Mouse (Mus musculus): Measurements from ENCODE around the gene Chuk.
A peak's percentile ranks its signal among the peaks of the same experiment; 100 is the strongest.
"Not testable (repeated sequence)": the region's sequence is repeated elsewhere in the genome, so short reads cannot be mapped to it uniquely, and the experiment has no call there.

The Chuk gene

DNA sequence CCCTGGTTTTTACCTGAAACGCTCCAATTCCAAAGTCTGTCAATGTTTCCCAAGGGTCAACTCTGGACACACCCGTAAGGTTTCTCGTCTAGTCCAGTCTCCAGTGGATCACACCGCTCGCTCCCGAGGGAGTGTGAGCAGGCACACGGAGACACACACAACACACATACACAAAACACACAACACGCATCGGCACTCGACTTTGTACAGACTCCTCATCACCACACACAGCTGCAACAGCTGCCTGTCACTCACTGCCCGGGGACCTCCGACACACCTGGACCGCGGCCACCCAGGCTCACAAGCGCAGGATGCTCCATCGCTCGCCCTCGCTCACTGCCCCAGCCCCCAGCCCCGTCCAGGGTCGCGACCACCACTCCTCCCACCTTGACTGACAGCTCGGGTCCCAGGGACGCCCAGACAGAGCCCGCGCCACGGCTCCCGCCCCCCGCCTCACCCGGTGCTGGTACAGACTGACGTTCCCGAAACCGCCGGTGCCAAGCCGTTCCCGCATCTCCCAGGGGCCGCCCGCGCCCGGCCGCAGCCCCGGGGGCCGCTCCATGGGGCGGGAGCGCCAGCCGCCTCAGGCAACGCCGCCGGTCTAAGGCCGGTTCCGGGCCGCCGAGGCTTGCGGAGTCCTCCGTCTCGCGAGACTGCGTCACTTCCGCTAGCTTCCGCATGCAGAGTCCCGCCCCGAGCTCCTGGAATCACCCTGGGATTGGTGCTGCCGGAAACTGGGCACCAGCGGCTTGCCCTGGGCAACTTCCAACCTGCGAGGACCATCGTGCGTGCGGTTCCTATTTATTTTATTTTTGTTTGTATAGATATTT is at the start of gene Chuk:
TSS of gene Chuk (minus strand) at position 650 of the 830 bp plus-strand sequence.
- DNase-seq (ENCODE audit: low spot score) = peak; percentile 98

DNA sequence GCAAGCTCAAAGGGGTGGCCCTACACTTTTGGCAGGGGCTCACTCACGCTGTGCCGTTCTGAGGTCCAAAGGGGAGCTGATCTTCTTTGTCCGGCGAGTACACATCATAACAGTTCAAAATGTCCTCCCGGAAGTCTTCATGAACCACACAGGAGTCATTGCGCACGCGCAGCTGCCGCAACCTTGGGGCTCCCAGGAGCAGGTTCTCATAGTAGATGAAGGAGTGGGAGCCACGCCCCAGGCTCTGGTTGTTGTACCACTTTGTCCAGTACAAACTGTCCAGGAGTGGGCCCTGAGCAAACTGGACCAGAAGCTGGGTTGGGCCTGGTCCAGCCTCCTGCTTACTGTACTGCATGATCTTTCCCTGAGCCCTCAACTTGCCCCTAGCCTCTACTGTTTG is 49.7 kb upstream of the Chuk start:
- DNase-seq (ENCODE audit: low spot score) = no peak

DNA sequence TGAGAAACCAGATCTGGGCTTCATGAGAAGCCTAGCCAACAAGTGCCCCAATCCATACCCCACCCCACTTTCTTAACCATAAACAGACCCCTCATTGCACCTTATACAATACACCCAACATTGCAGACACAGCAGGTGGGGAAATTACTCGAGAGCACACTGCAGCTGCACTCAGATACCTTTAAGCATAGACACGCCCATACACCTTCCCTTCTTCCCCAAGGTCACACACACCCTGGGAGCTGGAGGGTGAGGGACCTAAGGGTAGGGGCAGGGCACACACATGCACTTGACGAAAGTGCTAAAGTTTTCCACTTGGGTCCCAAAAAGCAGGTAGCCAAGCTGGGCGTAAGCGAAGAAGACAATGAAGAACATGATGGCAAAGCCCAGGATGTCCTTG is 46.5 kb upstream of the Chuk start:
- no peak for DNase-seq (ENCODE audit: low spot score)

DNA sequence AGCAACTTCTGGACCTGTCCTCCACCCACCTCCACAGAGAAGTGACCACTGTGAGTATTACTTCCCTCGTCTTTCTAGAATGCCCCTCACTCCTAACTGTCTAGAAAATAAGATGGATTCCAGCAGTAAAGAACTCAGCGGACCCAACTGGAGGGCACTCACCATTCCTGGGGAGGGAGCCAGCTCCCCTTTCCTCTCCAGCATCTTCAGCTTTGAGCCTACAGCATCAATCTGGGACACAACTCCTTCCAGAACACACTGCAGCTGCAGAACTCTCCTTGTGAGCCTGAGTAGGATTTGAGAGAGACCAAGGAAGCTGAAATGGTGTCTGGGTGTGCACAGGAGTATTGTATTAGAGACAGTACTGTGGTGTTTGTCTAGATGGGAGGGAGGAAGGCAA is 41.7 kb upstream of the Chuk start:
- DNase-seq (ENCODE audit: low spot score) = no peak

DNA sequence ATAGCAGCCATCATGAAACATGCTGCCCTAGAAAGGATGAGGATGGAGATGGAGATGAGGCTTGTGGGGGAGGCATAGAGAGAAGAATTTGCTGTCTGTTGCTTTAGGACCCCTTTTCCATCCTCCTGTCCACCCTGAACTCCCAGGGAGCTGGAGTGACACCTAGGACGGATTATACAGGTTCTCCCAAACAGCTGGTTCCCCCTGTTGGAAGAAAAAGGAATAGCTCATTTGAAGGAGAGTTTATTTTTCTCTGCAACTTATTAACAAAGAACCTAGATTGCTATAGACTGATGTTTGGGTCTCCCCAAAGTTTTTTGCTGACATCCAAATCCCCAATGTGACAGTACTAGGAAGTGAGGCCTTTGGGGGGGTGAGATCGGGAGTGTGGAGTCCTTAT is 41.1 kb upstream of the Chuk start:
- no peak for DNase-seq (ENCODE audit: low spot score)

DNA sequence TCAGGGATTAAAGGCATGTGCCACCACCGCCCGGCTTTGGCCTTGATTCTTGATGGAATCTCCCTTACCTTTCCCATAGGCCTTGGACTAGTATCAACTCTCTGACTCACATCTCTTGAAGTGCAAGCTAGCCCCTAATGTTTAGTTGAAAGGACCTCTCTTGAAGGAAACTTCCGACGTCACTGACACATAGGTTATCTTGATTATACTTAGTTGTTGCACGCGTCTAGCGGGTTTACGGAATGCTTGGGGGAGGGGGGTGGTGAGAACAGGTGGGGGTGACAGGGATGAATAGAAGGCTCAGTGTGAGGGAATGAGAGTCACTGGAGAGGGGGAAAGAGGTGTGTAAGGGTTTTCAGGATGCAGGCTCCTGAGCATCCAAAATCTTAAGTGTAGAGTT is 39.7 kb upstream of the Chuk start:
- no peak for DNase-seq (ENCODE audit: low spot score)

DNA sequence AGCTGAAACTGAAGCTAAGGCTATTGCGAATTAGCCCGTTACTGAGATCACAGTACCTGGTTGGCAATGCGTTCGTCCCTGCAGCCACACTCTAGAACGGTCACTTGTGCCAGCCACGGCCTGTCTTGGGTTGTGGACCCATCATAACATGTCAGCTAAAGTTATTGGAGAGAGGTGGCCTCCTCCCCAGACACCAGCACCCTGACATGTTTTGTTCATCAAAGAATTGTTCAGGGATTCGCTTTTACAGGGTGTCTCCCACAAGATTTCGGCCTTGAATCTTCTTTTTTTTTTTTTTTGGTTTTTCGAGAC is 39.2 kb upstream of the Chuk start:
- no peak for DNase-seq (ENCODE audit: low spot score)

DNA sequence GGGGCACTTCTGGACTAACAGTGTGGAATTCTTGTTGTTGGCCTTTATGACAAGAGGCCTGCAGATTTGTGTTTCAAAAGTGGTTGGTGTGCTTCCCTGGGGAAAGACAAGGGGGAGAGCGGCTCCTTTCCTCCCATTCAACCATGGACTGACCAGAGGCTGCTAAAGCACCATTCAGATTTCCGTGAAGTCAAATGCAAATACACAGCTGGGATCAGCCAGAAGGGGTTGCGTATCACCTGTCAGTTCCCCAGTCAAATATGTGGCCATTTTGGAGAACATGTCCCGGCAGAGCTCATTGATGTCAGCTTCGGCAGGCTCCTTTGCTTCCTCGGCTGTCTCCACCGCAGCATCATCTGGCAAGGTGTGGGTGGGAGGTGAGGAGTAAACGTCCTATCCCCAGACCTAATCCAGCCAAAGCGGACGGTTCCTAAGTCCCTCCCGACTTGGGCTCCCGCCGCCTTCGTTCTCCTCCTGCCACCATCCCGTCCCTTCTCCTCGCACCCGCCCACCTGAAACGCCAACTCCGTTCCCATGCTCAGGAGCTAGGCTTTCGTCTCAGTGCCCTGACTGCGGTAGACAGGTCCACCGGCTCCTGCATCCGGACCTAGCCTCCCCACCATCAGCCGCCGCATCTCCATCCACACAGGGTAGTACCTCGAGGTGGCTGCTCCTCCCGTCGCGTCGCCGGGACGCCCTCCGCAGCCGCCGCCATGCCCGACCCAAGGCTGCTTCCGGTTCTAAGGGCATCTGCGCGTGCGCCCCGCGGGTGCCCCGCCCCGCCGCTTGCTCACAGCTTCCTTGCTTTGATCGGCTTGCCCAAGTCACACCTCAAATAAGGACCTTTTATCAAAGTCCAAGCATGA is 38.7 kb upstream of the Chuk start, which contains the start of gene Bloc1s2:
TSS of gene Bloc1s2 (minus strand) at position 745 of the 866 bp plus-strand sequence.
- DNase-seq (ENCODE audit: low spot score) = peak; percentile 85

DNA sequence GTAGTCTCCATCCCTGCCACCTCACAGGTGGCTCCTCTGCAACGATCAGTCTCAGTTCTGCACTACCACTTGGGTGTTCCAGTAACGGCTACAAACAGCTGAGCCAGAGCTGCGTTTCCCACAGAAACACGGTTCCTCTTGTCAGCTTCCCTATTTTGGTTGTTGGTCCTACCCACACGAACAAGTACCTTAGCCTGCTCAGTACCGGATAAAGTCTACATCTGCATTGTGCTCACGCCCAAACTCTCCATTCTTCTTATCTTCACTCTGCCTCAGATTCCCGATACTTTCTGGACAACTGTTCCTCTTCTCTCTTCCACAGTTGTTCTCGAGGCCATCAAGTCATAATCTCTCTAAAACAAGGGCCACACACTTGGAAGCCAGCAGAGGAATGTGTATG is 37.1 kb upstream of the Chuk start:
- no peak for DNase-seq (ENCODE audit: low spot score)

DNA sequence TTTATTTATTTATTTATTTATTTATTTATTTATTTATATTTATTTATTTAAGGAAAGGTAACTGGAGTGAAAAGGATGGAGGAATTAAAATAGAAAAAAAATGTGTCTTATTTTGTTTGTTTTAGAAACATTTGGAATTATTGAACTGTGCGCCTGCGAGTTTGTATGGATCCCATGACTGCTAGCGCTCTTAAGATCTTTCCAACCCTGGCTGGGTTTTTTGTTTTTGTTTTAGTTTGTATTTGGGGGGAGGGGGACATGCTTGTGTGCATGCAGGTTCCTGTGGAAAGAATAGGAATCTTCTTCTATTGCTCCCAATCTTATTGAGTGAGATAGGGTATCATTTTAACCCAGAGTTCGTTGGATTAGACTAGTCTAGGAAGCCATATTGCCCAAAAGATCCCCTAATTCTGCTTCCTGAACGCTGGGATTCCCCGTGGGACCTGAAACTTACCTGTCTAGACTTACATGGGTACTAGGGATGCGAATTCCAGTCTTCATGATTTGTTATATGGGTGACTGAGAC is 28.7 kb upstream of the Chuk start:
- DNase-seq (ENCODE audit: low spot score) = peak; percentile 20

DNA sequence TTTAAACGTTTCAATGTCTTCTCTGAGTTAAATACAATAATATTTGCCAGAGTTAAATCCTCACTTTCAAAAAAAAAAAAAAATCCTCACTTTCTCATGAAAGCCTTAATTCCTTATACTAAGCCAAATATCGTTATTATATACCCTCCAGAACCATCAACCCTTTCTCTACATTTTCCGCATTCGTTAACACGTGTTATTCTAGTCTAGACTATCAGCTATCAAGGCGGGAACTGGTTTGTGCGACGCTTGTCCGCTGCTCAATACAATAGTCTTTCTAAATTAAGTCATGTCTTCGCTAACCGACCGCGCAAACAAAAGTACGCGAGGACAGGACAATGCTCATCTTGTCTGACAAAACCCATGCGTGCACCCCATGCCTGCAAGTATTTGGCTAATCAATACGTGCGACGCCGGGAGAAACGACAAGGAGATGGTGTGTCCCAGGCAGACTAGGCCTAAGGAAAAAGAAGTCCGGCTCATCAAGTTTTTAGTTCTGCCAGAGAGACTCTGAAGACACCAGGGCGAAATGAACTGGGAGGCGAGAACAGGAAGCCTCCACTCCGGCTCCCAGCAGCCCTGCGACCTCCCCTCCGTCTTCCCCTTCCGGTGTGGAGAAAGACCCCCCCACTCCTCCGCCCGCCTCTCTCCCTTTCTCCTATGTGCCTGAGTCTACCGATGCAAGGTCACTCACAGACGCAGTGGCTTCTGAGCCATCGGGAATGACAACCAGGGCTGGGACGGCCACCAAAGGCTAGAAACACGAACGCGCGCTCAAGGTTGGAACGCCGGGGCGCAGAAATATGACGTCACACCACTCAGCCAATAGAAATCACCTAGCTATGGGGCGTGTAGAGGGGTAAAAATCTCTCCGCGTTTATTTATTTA is 28.0 kb upstream of the Chuk start, which contains the start of gene Cwf19l1:
TSS of gene Cwf19l1 (minus strand) at position 805 of the 888 bp plus-strand sequence.
- DNase-seq (ENCODE audit: low spot score) = peak; percentile 93

DNA sequence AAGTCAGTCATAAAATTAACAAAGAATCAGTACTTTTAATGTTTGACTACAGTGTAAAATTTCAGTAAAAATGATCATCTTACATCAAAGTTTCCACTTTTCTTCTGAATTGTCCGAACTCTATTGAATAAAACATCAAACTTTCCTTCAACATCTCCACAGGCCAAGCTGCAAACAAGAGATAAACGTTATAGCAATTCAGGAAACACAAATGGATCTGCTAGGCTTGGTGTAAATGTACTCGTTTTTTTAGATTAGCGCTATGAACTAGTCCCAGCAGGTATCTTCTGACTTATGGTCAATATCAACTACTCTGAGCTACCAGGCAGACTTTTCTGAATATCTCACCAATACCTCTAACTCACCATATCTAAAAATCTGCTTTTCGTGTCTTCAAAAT is 25.6 kb upstream of the Chuk start:
- no peak for DNase-seq (ENCODE audit: low spot score)

DNA sequence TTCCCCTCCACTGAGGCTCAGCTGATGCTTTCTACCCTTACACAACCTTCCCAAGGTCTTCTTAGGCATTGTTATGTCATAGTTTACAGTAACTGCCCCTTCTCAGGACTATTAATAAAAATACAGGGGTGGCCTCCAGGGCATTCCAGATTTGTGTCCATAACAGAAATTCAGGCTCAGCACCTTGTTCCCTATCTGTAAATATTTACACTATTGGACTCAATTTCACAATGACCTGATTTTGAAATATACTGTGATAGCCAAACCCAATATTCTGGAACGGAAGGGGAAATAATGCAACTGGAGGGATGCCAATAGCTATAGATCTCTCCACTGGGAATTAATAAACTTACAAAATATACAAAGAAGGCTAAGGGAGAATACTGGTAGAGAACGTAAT is 21.3 kb upstream of the Chuk start:
- no peak for DNase-seq (ENCODE audit: low spot score)

DNA sequence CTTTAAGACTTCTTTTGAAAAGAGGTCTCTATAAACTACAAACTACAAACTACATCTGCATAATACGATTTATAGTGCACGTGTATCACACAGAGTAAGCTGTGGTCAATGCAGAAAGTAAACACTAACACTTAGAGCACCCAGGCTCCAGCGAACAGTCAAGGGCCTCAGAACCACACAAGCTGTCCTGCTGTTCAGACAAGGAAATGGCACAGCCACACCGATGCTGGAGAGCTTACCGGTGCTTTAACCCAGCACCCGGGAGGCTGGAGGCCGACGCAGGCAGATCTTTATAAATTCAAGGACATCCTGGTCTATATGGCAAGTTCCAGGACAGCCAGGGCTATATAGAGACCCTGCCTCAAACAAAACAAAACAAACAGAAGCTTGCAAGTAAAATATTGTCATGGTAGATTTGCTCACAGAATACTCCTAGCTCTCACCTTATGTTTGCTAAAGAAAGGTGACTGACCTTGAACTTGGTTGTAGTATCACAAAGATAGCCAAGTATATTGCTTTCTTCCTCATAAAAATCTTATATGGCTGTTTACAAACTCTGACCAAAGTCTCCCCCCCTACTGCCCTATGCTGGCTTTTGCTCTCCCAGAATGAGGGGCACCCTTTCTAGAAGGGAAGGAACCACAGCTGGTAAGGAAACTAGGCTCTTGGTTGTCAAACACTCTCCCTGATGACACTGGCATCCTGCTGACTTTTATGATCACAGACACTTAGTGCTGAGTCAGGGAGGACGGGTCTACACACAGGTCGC is 20.6 kb upstream of the Chuk start:
- DNase-seq (ENCODE audit: low spot score) = no peak

DNA sequence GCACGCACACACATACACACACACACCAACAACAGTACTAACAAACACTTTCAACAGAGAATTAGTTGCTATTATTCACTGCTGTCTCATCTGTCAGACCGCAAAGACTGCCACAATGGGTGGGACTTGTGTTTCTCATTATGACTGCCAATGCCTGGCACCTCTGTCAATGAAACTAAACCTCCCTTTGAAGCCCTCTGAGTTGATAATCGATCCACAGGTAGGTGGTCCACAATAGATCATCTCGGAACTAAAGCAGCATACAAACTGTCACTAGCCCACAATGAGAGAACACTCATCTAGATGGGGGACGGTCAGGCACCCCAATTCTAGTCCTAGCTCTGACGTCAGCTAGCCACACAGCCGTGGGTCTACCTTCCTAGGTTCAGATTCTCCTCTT is 13.9 kb upstream of the Chuk start:
- no peak for DNase-seq (ENCODE audit: low spot score)

DNA sequence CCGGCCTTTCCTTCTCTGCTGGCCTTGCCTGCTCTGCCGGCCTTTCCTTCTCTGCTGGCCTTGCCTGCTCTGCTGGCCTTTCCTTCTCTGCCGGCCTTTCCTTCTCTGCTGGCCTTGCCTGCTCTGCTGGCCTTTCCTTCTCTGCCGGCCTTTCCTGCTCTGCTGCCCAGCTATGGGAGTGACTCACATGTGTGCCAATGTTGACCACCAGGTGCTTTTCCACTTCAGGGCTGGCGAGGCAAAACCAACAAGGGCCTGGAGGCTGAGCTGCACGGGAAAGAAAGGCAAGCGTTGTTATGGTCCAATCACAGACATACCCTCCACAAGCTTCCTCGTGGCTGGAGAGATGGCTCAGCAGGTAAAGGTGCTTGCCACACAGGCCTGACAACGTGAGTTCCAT is 13.4 kb upstream of the Chuk start:
- DNase-seq (ENCODE audit: low spot score) = not testable (repeated sequence)

DNA sequence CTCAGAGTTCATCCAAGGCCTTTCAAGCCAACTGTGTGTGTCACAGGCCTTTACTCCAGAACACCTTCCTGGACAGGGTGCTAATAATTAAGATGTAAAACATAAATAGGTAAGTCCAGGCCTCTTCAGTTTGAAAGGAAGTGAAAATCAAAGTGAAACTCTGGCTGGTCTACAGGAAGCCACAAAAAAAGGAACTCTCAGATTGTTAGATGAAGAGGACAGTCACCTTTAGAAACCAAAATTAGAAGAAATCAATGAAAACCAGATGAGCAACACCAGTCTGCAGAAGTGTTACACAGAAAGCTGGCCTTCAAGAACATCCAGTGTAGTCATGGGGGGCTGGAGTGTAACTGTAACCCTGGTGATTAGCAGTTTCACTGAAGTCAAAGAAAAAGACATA is 10.5 kb upstream of the Chuk start:
- no peak for DNase-seq (ENCODE audit: low spot score)

DNA sequence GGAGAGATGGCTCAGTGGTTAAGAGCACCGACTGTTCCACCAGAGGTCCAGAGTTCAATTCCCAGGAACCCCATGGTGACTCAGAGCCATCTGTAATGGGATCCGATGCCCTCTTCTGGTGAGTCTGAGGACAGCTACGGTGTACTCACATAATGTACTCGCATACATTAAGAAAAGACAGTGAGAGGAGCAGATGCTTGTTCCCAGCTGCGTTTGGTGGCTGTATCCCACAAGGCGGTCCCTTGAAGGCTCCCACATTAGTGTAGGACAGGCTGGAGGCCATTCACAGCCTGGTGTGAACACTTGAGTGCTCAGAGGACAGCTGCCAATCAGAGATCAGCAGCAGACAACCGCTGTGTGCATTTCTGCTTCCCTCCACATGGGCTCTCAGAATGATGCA is 4.4 kb upstream of the Chuk start:
- peak; percentile 28 for DNase-seq (ENCODE audit: low spot score)

DNA sequence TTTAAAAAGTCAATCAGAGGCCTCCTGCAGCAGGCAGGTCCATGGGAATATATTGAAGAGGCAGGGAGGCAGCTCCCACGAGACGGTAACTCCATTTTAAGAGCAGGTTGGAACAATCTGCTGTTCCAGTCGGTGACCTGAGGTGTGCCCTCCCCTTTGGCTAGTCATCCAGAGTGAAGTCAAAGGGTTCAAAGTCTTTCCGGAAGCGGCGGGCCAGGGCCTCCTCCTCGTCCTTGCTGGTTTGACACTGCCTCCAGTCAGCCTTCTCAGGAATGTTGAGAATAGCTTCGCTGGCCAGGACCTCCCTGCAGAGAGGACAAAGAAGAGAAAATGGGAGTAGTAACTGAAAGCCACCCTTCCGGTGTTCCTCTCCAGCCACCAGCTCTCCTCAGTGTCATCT is 3.1 kb upstream of the Chuk start:
- no peak for DNase-seq (ENCODE audit: low spot score)

DNA sequence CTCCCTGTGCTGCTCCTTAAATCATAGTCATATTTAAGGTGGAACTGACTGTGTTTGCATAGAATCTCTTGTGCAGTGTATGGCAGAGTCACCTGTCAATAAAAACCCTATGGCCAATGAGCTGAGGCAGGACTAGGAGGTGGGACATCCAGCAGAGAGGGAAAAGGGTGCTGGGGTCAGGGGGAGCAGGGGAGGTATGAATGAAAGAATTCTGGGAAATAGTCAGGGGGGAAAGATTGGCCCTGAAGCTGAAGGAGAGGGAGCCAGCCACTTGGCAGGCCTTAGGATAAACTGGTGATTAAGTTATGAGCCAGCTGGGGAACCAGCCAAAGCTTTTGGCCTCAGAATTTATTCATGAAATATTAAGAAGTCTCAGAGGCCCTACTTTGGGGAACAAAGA is 1.7 kb upstream of the Chuk start:
- DNase-seq (ENCODE audit: low spot score) = peak; percentile 95

Data from adipocyte (in vitro differentiated cells).